Comparison of ENCODE assay signal across 8 mouse cellular contexts in genomic region chr11:69935137-69935879, GRCm38 (mm10). TPM values are rescaled to one million over a fixed set of nuclear protein-coding genes. Genes with fewer than 3 reads are reported as not detected.
DNase-seq lines count a peak whose midpoint lies in the region; ATAC-seq and TF ChIP-seq lines count a peak whose summit lies in the region.

TSS of gene Ybx2 (plus strand) at chr11:69935796.

- no peak for TF ChIP-seq CTCF in Patski (IDR thresholded peaks at IDR 0.05)

- no peak for DNase-seq in Patski (ENCODE audit: low read depth, low spot score)
- peak; percentile 95 for DNase-seq in cerebellum, adult 9-11 months
- peak; percentile 75 to 87 for DNase-seq in frontal cortex, adult 2 months (ENCODE audit: extremely low spot score in 1 of 2, low spot score in 1 of 2)
- DNase-seq in hindbrain, embryonic 10.5 days (ENCODE audit: low spot score) = peak; percentile 90
- DNase-seq in layer of hippocampus, adult 9-11 months = peak; percentile 85
- peak; percentile 82 for DNase-seq in ovary, postnatal 36 days (ENCODE audit: low spot score)
- DNase-seq in thymus, postnatal 10 days (ENCODE audit: low spot score in 2 of 2) = peak; percentile 91 to 93

- H3K27ac ChIP-seq in hindbrain, embryonic 10.5 days = peak within 1 kb of the TSS; percentile 86
- H3K27ac ChIP-seq in lung, embryonic 16.5 days (ENCODE audit: low read length) = no peak within 1 kb of the TSS

- peak within 1 kb of the TSS; percentile 100 for H3K4me2 ChIP-seq in lung, embryonic 16.5 days (ENCODE audit: low read depth, low read length)

- H3K9ac ChIP-seq in lung, embryonic 16.5 days (ENCODE audit: low read length) = peak within 1 kb of the TSS; percentile 64

- WGBS in hindbrain, embryonic 10.5 days = 2% methylated on average over 61 of the region's 62 CpGs
- WGBS in lung, embryonic 16.5 days = 2% methylated on average over 44 of the region's 62 CpGs

- POLR2A ChIA-PET in Patski (lab: Charles Lee) = no interaction called here

- peaks cover 8% of the 10 kb centered on the region for H3K27me3 ChIP-seq in Patski
- H3K27me3 ChIP-seq in hindbrain, embryonic 10.5 days (ENCODE audit: insufficient read depth, poor library complexity, severe bottlenecking) = peaks cover 65% of the 10 kb centered on the region
- peaks cover 19% of the 10 kb centered on the region for H3K27me3 ChIP-seq in lung, embryonic 16.5 days (ENCODE audit: control insufficient read depth, insufficient read depth, low read depth, low read length)

- ATAC-seq in Patski = peak; percentile 67
- peak; percentile 84 for ATAC-seq in lung, embryonic 16.5 days (ENCODE audit: low read depth)

- CTCF ChIA-PET in Patski (lab: Charles Lee) = interaction anchor here (1.3 to 4.8 kb wide), 6 partner anchors 9 to 61 kb away, joined by 3 to 85 read pairs (median 7); partner anchors contain the start of genes Ctdnep1, Eif5a, Kctd11 and Slc2a4

- H3K4me1 ChIP-seq in hindbrain, embryonic 10.5 days (replicated peaks) = peaks cover 41% of the 10 kb centered on the region
- peaks cover 20% of the 10 kb centered on the region for H3K4me1 ChIP-seq in lung, embryonic 16.5 days (replicated peaks; ENCODE audit: control insufficient read depth, insufficient read depth, low read length)

- H3K4me3 ChIP-seq in hindbrain, embryonic 10.5 days = peak within 1 kb of the TSS; percentile 66
- peak within 1 kb of the TSS; percentile 56 for H3K4me3 ChIP-seq in lung, embryonic 16.5 days (ENCODE audit: low read length)

- H3K9me3 ChIP-seq in hindbrain, embryonic 10.5 days = no peaks in the 10 kb centered on the region
- no peaks in the 10 kb centered on the region for H3K9me3 ChIP-seq in lung, embryonic 16.5 days (ENCODE audit: control insufficient read depth, low read length)

- in situ Hi-C loops in Patski (cut with MboI; ENCODE audit: low pct_unique_long_range_greater_than_20kb) = loop anchor here (10.0 kb wide), 1 partner anchor 279 kb away; the partner anchor contains the start of gene Slc16a11

- H3K36me3 ChIP-seq in hindbrain, embryonic 10.5 days = no peaks in the 10 kb centered on the region
- H3K36me3 ChIP-seq in lung, embryonic 16.5 days (ENCODE audit: control insufficient read depth, insufficient read depth, low read length) = no peaks in the 10 kb centered on the region

RNA-seq across cellular contexts. Expression of gene Ybx2, which starts in this region (rescaled TPM):
- 2.4 TPM for polyA plus RNA-seq in Patski (2021)
- polyA plus RNA-seq in frontal cortex, adult 2 months (2012; rRNA removed) = 20.1 and 20.6 TPM in 2 replicates
- 2.8 and 2.9 TPM in 2 replicates for polyA plus RNA-seq in hindbrain, embryonic 10.5 days (2016; fragmentation: Nextera tagmentation; extraction: Ambion mirVana)
- 2.7 and 4.9 TPM in 2 replicates for polyA plus RNA-seq in lung, embryonic 16.5 days (2015; fragmentation: Nextera tagmentation; extraction: Ambion mirVana)
